Comparison of ENCODE assay signal across 18 mouse cellular contexts in genomic region chr3:110087189-110087588, GRCm38 (mm10). TPM values are rescaled to one million over a fixed set of nuclear protein-coding genes. Genes with fewer than 3 reads are reported as not detected.
DNase-seq lines count a peak whose midpoint lies in the region; ATAC-seq lines count a peak whose summit lies in the region.
"Had no signal": no experiment of that assay in that cellular context is flagged by ENCODE, and none has a peak within 500 bp of the region (broad histone marks: within the 10 kb centered on the region; RNA-seq: fewer than 3 reads in every experiment).

No protein-coding gene starts in this region.

- H3K36me3 ChIP-seq in midbrain, embryonic 15.5 days (replicated peaks) = no peaks in the 10 kb centered on the region
- H3K36me3 ChIP-seq in midbrain, embryonic 14.5 days (ENCODE audit: control insufficient read depth, insufficient read depth, low read length) = no peaks in the 10 kb centered on the region
- no peaks in the 10 kb centered on the region for H3K36me3 ChIP-seq in neural tube, embryonic 15.5 days
- H3K36me3 ChIP-seq: embryonic facial prominence, embryonic 10.5 days; embryonic facial prominence, embryonic 12.5 days; forebrain, embryonic 15.5 days had no signal

- peak; percentile 61; the same call in 1 of the 2 replicates for ATAC-seq in midbrain, embryonic 15.5 days (replicated peaks)
- no peak for ATAC-seq in midbrain, embryonic 14.5 days (ENCODE audit: low FRiP score, low TSS enrichment)
- ATAC-seq in neural tube, embryonic 15.5 days (ENCODE audit: low FRiP score) = peak; percentile 28; the same call in 1 of the 2 replicates
- no peak for ATAC-seq in inflammation-experienced regulatory T-cells, adult 6 months
- ATAC-seq: forebrain, embryonic 13.5 days; forebrain, embryonic 15.5 days; forebrain, postnatal 0 days had no signal

- H3K27ac ChIP-seq in midbrain, embryonic 15.5 days = no peak overlapping the region
- no peak overlapping the region for H3K27ac ChIP-seq in midbrain, embryonic 14.5 days (replicated peaks; ENCODE audit: low read depth, low read length)
- no peak overlapping the region for H3K27ac ChIP-seq in neural tube, embryonic 15.5 days (replicated peaks)
- H3K27ac ChIP-seq: embryonic facial prominence, embryonic 10.5 days; embryonic facial prominence, embryonic 12.5 days; forebrain, embryonic 13.5 days; forebrain, embryonic 15.5 days had no signal

- H3K27me3 ChIP-seq in midbrain, embryonic 15.5 days (replicated peaks) = no peaks in the 10 kb centered on the region
- H3K27me3 ChIP-seq in midbrain, embryonic 14.5 days (ENCODE audit: control insufficient read depth, insufficient read depth, low read length) = no peaks in the 10 kb centered on the region
- H3K27me3 ChIP-seq in neural tube, embryonic 15.5 days (replicated peaks) = no peaks in the 10 kb centered on the region
- H3K27me3 ChIP-seq: embryonic facial prominence, embryonic 12.5 days; forebrain, embryonic 13.5 days; forebrain, embryonic 15.5 days had no signal

- DNase-seq in midbrain, embryonic 14.5 days = no peak
- DNase-seq in neural tube, embryonic 10.5 days (ENCODE audit: extremely low spot score, low spot score) = no peak
- DNase-seq: adrenal gland, adult 2 months; adrenal gland, postnatal 10 days; adrenal gland, postnatal 25 days; cerebellum, adult 11-12 months; cerebellum, adult 2 months; cerebellum, adult 9-10 months; cerebellum, postnatal 10 days; cerebellum, postnatal 25 days; forebrain, postnatal 0 days had no signal

- H3K9ac ChIP-seq in midbrain, embryonic 15.5 days = no peak overlapping the region
- H3K9ac ChIP-seq in midbrain, embryonic 14.5 days (replicated peaks; ENCODE audit: low read length) = no peak overlapping the region
- H3K9ac ChIP-seq in neural tube, embryonic 15.5 days (replicated peaks) = no peak overlapping the region
- H3K9ac ChIP-seq: embryonic facial prominence, embryonic 12.5 days; forebrain, embryonic 13.5 days; forebrain, embryonic 15.5 days; forebrain, postnatal 0 days had no signal

- H3K4me2 ChIP-seq in midbrain, embryonic 15.5 days = no peak overlapping the region
- no peak overlapping the region for H3K4me2 ChIP-seq in midbrain, embryonic 14.5 days (ENCODE audit: low read length)
- H3K4me2 ChIP-seq in neural tube, embryonic 15.5 days = no peak overlapping the region
- H3K4me2 ChIP-seq: embryonic facial prominence, embryonic 12.5 days; forebrain, embryonic 13.5 days; forebrain, embryonic 15.5 days had no signal

- no peaks in the 10 kb centered on the region for H3K9me3 ChIP-seq in midbrain, embryonic 15.5 days
- H3K9me3 ChIP-seq in midbrain, embryonic 14.5 days (ENCODE audit: control insufficient read depth, low read length) = no peaks in the 10 kb centered on the region
- no peaks in the 10 kb centered on the region for H3K9me3 ChIP-seq in neural tube, embryonic 15.5 days (replicated peaks)
- H3K9me3 ChIP-seq: embryonic facial prominence, embryonic 10.5 days; embryonic facial prominence, embryonic 12.5 days; forebrain, embryonic 13.5 days; forebrain, embryonic 15.5 days had no signal

- WGBS in midbrain, embryonic 15.5 days = 73% methylated on average over 6 of the region's 6 CpGs
- WGBS in midbrain, embryonic 14.5 days = 78% methylated on average over 6 of the region's 6 CpGs
- WGBS in neural tube, embryonic 15.5 days = 86% methylated on average over 6 of the region's 6 CpGs

- no peak overlapping the region for H3K4me3 ChIP-seq in midbrain, embryonic 15.5 days
- H3K4me3 ChIP-seq in midbrain, embryonic 14.5 days (replicated peaks; ENCODE audit: low read depth, low read length) = no peak overlapping the region
- H3K4me3 ChIP-seq in neural tube, embryonic 15.5 days (replicated peaks) = no peak overlapping the region
- H3K4me3 ChIP-seq: embryonic facial prominence, embryonic 10.5 days; embryonic facial prominence, embryonic 12.5 days; forebrain, embryonic 13.5 days; forebrain, embryonic 15.5 days had no signal

- H3K4me1 ChIP-seq in midbrain, embryonic 15.5 days = peaks cover 10% of the 10 kb centered on the region
- H3K4me1 ChIP-seq in midbrain, embryonic 14.5 days (ENCODE audit: control insufficient read depth, insufficient read depth, low read length) = peaks cover 8% of the 10 kb centered on the region
- H3K4me1 ChIP-seq in neural tube, embryonic 15.5 days = peaks cover 4% of the 10 kb centered on the region; the same call in 1 of the 2 replicates
- H3K4me1 ChIP-seq: embryonic facial prominence, embryonic 10.5 days; embryonic facial prominence, embryonic 12.5 days; forebrain, embryonic 13.5 days; forebrain, embryonic 15.5 days had no signal

RNA-seq across cellular contexts. Expression of gene Ntng1, which starts 56.6 kb away (rescaled TPM):
- 37.5 and 48.9 TPM in 2 replicates for polyA plus RNA-seq in midbrain, embryonic 15.5 days (2015; fragmentation: Nextera tagmentation; extraction: Ambion mirVana)
- polyA plus RNA-seq in midbrain, embryonic 14.5 days (2014; fragmentation: Nextera tagmentation; extraction: Ambion mirVana) = 27.8 and 29.9 TPM in 2 replicates
- 20.9 and 25.4 TPM in 2 replicates for polyA plus RNA-seq in neural tube, embryonic 15.5 days (2015; fragmentation: Nextera tagmentation; extraction: Ambion mirVana)
- polyA plus RNA-seq in inflammation-experienced regulatory T-cells, adult 6 months (2017; shearing (Covaris generic)) = under 1 TPM in 1 of 3 experiments, not detected in 2; 0.16 TPM

Comparison
In these comparisons a context has a peak if more than half of its experiments do, and no peak if none do; other contexts are left out.
1. ATAC-seq: peak in midbrain, embryonic 15.5 days (single experiment) and neural tube, embryonic 15.5 days (single experiment); none in midbrain, embryonic 14.5 days (single experiment) and inflammation-experienced regulatory T-cells, adult 6 months (single experiment).
2. RNA of gene Ntng1, which starts 56.6 kb away (polyA plus RNA-seq): 37.5 to 48.9 TPM in midbrain, embryonic 15.5 days, 27.8 to 29.9 TPM in midbrain, embryonic 14.5 days and 20.9 to 25.4 TPM in neural tube, embryonic 15.5 days; 0.16 TPM in inflammation-experienced regulatory T-cells, adult 6 months; every median in the first group is over 10 times any median in the second.